Mouse (Mus musculus): ENCODE measurements around the gene Rbms3. TPM values are rescaled to one million over a fixed set of nuclear protein-coding genes. Genes with fewer than 3 reads are reported as not detected.

Rbms3 gene
- polyA plus RNA-seq, 1 experiment from 2014 or later, result 98.2 TPM

- no peak overlapping the region for H3K4me2 ChIP-seq
- no peak overlapping the region for H3K27ac ChIP-seq
- no peaks in the 10 kb centered on the region for H3K36me3 ChIP-seq
- H3K4me1 ChIP-seq, result no peaks in the 10 kb centered on the region
- 89% methylated on average over 6 of the region's 6 CpGs for WGBS
- H3K4me3 ChIP-seq, result no peak overlapping the region
- H3K9me3 ChIP-seq, result no peaks in the 10 kb centered on the region
- H3K27me3 ChIP-seq, result no peaks in the 10 kb centered on the region
- ATAC-seq (ENCODE audit: insufficient number of reproducible peaks, insufficient read depth, low FRiP score, low TSS enrichment, low read depth), result no peak
- no peak overlapping the region for H3K9ac ChIP-seq
These were observed 44.4 kb downstream of the Rbms3 start for GRCm38 (mm10) chr9:117585345-117585744.

- Histone ChIP-seq H3K27me3 (no peaks in the 10 kb centered on the region), H3K9me3 (no peaks in the 10 kb centered on the region), H3K36me3 (no peaks in the 10 kb centered on the region), H3K4me1 (no peaks in the 10 kb centered on the region), H3K9ac (no peak overlapping the region), H3K27ac (no peak overlapping the region), H3K4me3 (no peak overlapping the region), H3K4me2 (no peak overlapping the region)
- 60% methylated on average over 7 of the region's 7 CpGs for WGBS
- ATAC-seq (ENCODE audit: insufficient number of reproducible peaks, insufficient read depth, low FRiP score, low TSS enrichment, low read depth), result no peak
These were observed 46.1 kb downstream of the Rbms3 start for GRCm38 (mm10) chr9:117583638-117584037.

GRCm38 (mm10) chr9:117582591-117582990 lies 47.1 kb downstream of the Rbms3 start:
- 76% methylated on average over 6 of the region's 6 CpGs for WGBS
- H3K27ac ChIP-seq, result no peak overlapping the region
- H3K4me2 ChIP-seq, result no peak overlapping the region
- H3K9me3 ChIP-seq, result no peaks in the 10 kb centered on the region
- no peak for ATAC-seq (ENCODE audit: insufficient number of reproducible peaks, insufficient read depth, low FRiP score, low TSS enrichment, low read depth)
- H3K9ac ChIP-seq, result no peak overlapping the region
- no peaks in the 10 kb centered on the region for H3K4me1 ChIP-seq
- H3K4me3 ChIP-seq, result no peak overlapping the region
- no peaks in the 10 kb centered on the region for H3K36me3 ChIP-seq
- H3K27me3 ChIP-seq, result no peaks in the 10 kb centered on the region

- Histone ChIP-seq H3K36me3 (no peaks in the 10 kb centered on the region), H3K4me1 (0 out of 2 replicates have a peak, but pooled peaks cover under 1% of the 10 kb centered on the region), H3K4me3 (no peak overlapping the region), H3K27ac (0 out of 2 replicates have a peak overlapping the region, but pooled peaks have one; percentile 4), H3K9ac (no peak overlapping the region), H3K27me3 (no peaks in the 10 kb centered on the region), H3K4me2 (no peak overlapping the region), H3K9me3 (no peaks in the 10 kb centered on the region)
- ATAC-seq (ENCODE audit: insufficient number of reproducible peaks, insufficient read depth, low FRiP score, low TSS enrichment, low read depth), result no peak
- 75% methylated on average over 5 of the region's 5 CpGs for WGBS
These were observed 58.4 kb downstream of the Rbms3 start for GRCm38 (mm10) chr9:117571186-117571855.

GRCm38 (mm10) chr9:117570240-117570821 lies 59.4 kb downstream of the Rbms3 start:
- H3K27ac ChIP-seq, result no peak overlapping the region
- no peak overlapping the region for H3K4me2 ChIP-seq
- H3K36me3 ChIP-seq, result no peaks in the 10 kb centered on the region
- no peaks in the 10 kb centered on the region for H3K27me3 ChIP-seq
- 0 out of 2 replicates have a peak, but pooled peaks cover 5% of the 10 kb centered on the region for H3K4me1 ChIP-seq
- no peak overlapping the region for H3K4me3 ChIP-seq
- H3K9me3 ChIP-seq, result no peaks in the 10 kb centered on the region
- 79% methylated on average over 7 of the region's 7 CpGs for WGBS
- ATAC-seq (ENCODE audit: insufficient number of reproducible peaks, insufficient read depth, low FRiP score, low TSS enrichment, low read depth), result no peak
- no peak overlapping the region for H3K9ac ChIP-seq

- Histone ChIP-seq H3K36me3 (no peaks in the 10 kb centered on the region), H3K4me1 (0 out of 2 replicates have a peak, but pooled peaks cover 5% of the 10 kb centered on the region), H3K9ac (no peak overlapping the region), H3K4me3 (no peak overlapping the region), H3K27ac (no peak overlapping the region; the same call in 1 of the 2 replicates), H3K9me3 (no peaks in the 10 kb centered on the region), H3K4me2 (no peak overlapping the region), H3K27me3 (no peaks in the 10 kb centered on the region)
- WGBS, result 50% methylated on average over 10 of the region's 10 CpGs
- ATAC-seq (ENCODE audit: insufficient number of reproducible peaks, insufficient read depth, low FRiP score, low TSS enrichment, low read depth), result no peak
These were observed 63.4 kb downstream of the Rbms3 start for GRCm38 (mm10) chr9:117566293-117566692.

- ATAC-seq (ENCODE audit: insufficient number of reproducible peaks, insufficient read depth, low FRiP score, low TSS enrichment, low read depth), result no peak
- 81% methylated on average over 5 of the region's 5 CpGs for WGBS
- H3K4me3 ChIP-seq, result no peak overlapping the region
These were observed 71.2 kb downstream of the Rbms3 start for GRCm38 (mm10) chr9:117558562-117558961.

GRCm38 (mm10) chr9:117554356-117554755 lies 75.4 kb downstream of the Rbms3 start:
- Histone ChIP-seq H3K9ac (no peak overlapping the region), H3K27ac (peak overlapping the region; percentile 78), H3K4me2 (no peak overlapping the region), H3K36me3 (no peaks in the 10 kb centered on the region), H3K9me3 (no peaks in the 10 kb centered on the region), H3K4me3 (no peak overlapping the region), H3K4me1 (peaks cover 12% of the 10 kb centered on the region), H3K27me3 (no peaks in the 10 kb centered on the region)
- ATAC-seq (ENCODE audit: insufficient number of reproducible peaks, insufficient read depth, low FRiP score, low TSS enrichment, low read depth), result no peak

More at GRCm38 (mm10) chr9:117558562-117558961, 71.2 kb downstream of the Rbms3 start:
- H3K9ac ChIP-seq, result no peak overlapping the region
- H3K4me1 ChIP-seq, result peaks cover 12% of the 10 kb centered on the region
- no peaks in the 10 kb centered on the region for H3K36me3 ChIP-seq
- no peak overlapping the region for H3K4me2 ChIP-seq
- H3K27ac ChIP-seq, result no peak overlapping the region
- H3K9me3 ChIP-seq, result no peaks in the 10 kb centered on the region
- no peaks in the 10 kb centered on the region for H3K27me3 ChIP-seq

- Histone ChIP-seq H3K4me1 (no peaks in the 10 kb centered on the region), H3K4me2 (no peak overlapping the region), H3K9ac (no peak overlapping the region), H3K9me3 (no peaks in the 10 kb centered on the region), H3K36me3 (no peaks in the 10 kb centered on the region), H3K27me3 (no peaks in the 10 kb centered on the region), H3K4me3 (no peak overlapping the region), H3K27ac (no peak overlapping the region)
- ATAC-seq (ENCODE audit: insufficient number of reproducible peaks, insufficient read depth, low FRiP score, low TSS enrichment, low read depth), result no peak
- 84% methylated on average over 2 of the region's 2 CpGs for WGBS
These were observed 100.4 kb downstream of the Rbms3 start for GRCm38 (mm10) chr9:117529281-117529680.

GRCm38 (mm10) chr9:117508941-117509340 lies 120.8 kb downstream of the Rbms3 start:
- H3K9me3 ChIP-seq, result no peaks in the 10 kb centered on the region; the same call in 1 of the 2 replicates
- H3K27ac ChIP-seq, result no peak overlapping the region
- H3K4me3 ChIP-seq, result no peak overlapping the region
- H3K4me1 ChIP-seq, result no peaks in the 10 kb centered on the region
- no peak overlapping the region for H3K4me2 ChIP-seq
- WGBS, result 72% methylated on average over 11 of the region's 11 CpGs
- no peak overlapping the region for H3K9ac ChIP-seq
- no peaks in the 10 kb centered on the region for H3K36me3 ChIP-seq
- H3K27me3 ChIP-seq, result no peaks in the 10 kb centered on the region
- no peak for ATAC-seq (ENCODE audit: insufficient number of reproducible peaks, insufficient read depth, low FRiP score, low TSS enrichment, low read depth)

GRCm38 (mm10) chr9:117491866-117492265 lies 137.8 kb downstream of the Rbms3 start:
- Histone ChIP-seq H3K4me2 (no peak overlapping the region), H3K9ac (no peak overlapping the region), H3K36me3 (no peaks in the 10 kb centered on the region), H3K4me1 (no peaks in the 10 kb centered on the region), H3K9me3 (no peaks in the 10 kb centered on the region), H3K4me3 (no peak overlapping the region), H3K27me3 (no peaks in the 10 kb centered on the region), H3K27ac (no peak overlapping the region)
- ATAC-seq (ENCODE audit: insufficient number of reproducible peaks, insufficient read depth, low FRiP score, low TSS enrichment, low read depth), result no peak
- 82% methylated on average over 2 of the region's 2 CpGs for WGBS

- Histone ChIP-seq H3K4me1 (no peaks in the 10 kb centered on the region), H3K27ac (no peak overlapping the region), H3K9me3 (no peaks in the 10 kb centered on the region), H3K27me3 (no peaks in the 10 kb centered on the region), H3K36me3 (no peaks in the 10 kb centered on the region), H3K4me3 (no peak overlapping the region), H3K4me2 (no peak overlapping the region), H3K9ac (no peak overlapping the region)
- no peak for ATAC-seq (ENCODE audit: insufficient number of reproducible peaks, insufficient read depth, low FRiP score, low TSS enrichment, low read depth)
- 91% methylated on average over 5 of the region's 5 CpGs for WGBS
These were observed 145.3 kb downstream of the Rbms3 start for GRCm38 (mm10) chr9:117484396-117484795.
